Mouse (Mus musculus): ENCODE data around the gene Abca12. TPM values are rescaled to one million over a fixed set of nuclear protein-coding genes. Genes with fewer than 3 reads are reported as not detected.

Abca12 gene
- polyA plus RNA-seq, 1 experiment from 2014 or later: not detected

- no peak for TF ChIP-seq CTCF (IDR thresholded peaks at IDR 0.05)
- ChIA-PET CTCF (no interaction called here), POLR2A (no interaction called here)
- DNase-seq (ENCODE audit: low read depth, low spot score): no peak
- in situ Hi-C loops (cut with MboI; ENCODE audit: low pct_unique_long_range_greater_than_20kb): no loop called here
- peaks cover under 1% of the 10 kb centered on the region for H3K27me3 ChIP-seq
- no peak for ATAC-seq
Measured at GRCm38 (mm10) chr1:71196191-71196590, 218.5 kb downstream of the Abca12 start.

GRCm38 (mm10) chr1:71195333-71195732 is 219.4 kb downstream of the Abca12 start:
- peak; percentile 17 for DNase-seq (ENCODE audit: low read depth, low spot score)
- no peaks in the 10 kb centered on the region for H3K27me3 ChIP-seq
- ChIA-PET POLR2A (no interaction called here), CTCF (no interaction called here)
- in situ Hi-C loops (cut with MboI; ENCODE audit: low pct_unique_long_range_greater_than_20kb): no loop called here
- ATAC-seq: peak; percentile 31
- TF ChIP-seq CTCF (IDR thresholded peaks at IDR 0.05): no peak

- no peaks in the 10 kb centered on the region for H3K27me3 ChIP-seq
- DNase-seq (ENCODE audit: low read depth, low spot score) (no peak), ATAC-seq (no peak)
- in situ Hi-C loops (cut with MboI; ENCODE audit: low pct_unique_long_range_greater_than_20kb): no loop called here
- POLR2A ChIA-PET: no interaction called here
- no peak for TF ChIP-seq CTCF (IDR thresholded peaks at IDR 0.05)
- CTCF ChIA-PET: interaction anchor here (0.6 kb wide), 1 partner anchor 17 kb away, joined by 3 read pairs; no protein-coding TSS in a partner anchor
Measured at GRCm38 (mm10) chr1:71193931-71194330, 220.8 kb downstream of the Abca12 start.

Other genes starting within 250 kb of the Abca12 start
- 98.1 TPM for gene Atic, start 142.2 kb upstream of the Abca12 start, polyA plus RNA-seq (2021)
- 1,318 TPM for gene Fn1, start 238.3 kb upstream of the Abca12 start, polyA plus RNA-seq (2021)